Comparison of ENCODE assay signal across 14 mouse cellular contexts in the genomic region with DNA sequence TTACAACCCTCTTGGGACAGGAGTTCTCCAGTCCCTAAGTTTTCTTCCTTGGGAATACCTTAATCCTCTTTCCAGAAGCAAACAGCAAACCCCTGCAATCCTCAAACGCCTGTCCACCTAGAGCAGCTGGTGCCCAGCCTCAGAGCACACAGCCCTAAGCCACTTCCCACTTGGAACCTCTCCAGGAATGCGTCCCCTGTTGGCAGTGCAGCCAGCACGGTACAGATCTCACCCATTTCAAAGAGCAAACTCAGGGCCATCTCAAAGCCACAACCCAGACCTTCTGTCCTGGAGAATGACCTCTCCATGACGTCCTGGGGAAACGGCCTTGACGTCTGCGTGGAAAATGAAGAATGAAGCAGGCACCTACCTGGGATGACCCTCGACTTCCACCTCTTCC.
DNase-seq lines count a peak whose midpoint lies in the region; ATAC-seq and TF ChIP-seq lines count a peak whose summit lies in the region.
"Had no signal": no experiment of that assay in that cellular context is flagged by ENCODE, and none has a peak within 500 bp of the region (broad histone marks: within the 10 kb centered on the region; RNA-seq: fewer than 3 reads in every experiment).

No protein-coding gene starts in this region.

- no peaks in the 10 kb centered on the region for H3K9me3 ChIP-seq in heart, postnatal 0 days (replicated peaks; ENCODE audit: control insufficient read depth, low read length)
- H3K9me3 ChIP-seq in heart, embryonic 12.5 days (replicated peaks) = no peaks in the 10 kb centered on the region
- no peaks in the 10 kb centered on the region for H3K9me3 ChIP-seq in midbrain, embryonic 11.5 days (ENCODE audit: control insufficient read depth, low read length)
- H3K9me3 ChIP-seq in midbrain, embryonic 13.5 days = no peaks in the 10 kb centered on the region
- H3K9me3 ChIP-seq: embryonic facial prominence, embryonic 15.5 days; hindbrain, embryonic 12.5 days; neural tube, embryonic 12.5 days had no signal

- H3K9ac ChIP-seq in heart, postnatal 0 days (replicated peaks; ENCODE audit: low read depth, low read length) = no peak overlapping the region
- no peak overlapping the region for H3K9ac ChIP-seq in heart, embryonic 12.5 days
- H3K9ac ChIP-seq in midbrain, embryonic 11.5 days (ENCODE audit: low read length) = no peak overlapping the region
- H3K9ac ChIP-seq in midbrain, embryonic 13.5 days (replicated peaks) = no peak overlapping the region
- H3K9ac ChIP-seq: embryonic facial prominence, embryonic 15.5 days; hindbrain, embryonic 12.5 days; liver, embryonic 14.5 days; neural tube, embryonic 12.5 days had no signal

- 0 out of 2 replicates have a peak, but pooled peaks cover 10% of the 10 kb centered on the region for H3K4me1 ChIP-seq in heart, postnatal 0 days (ENCODE audit: control insufficient read depth, insufficient read depth)
- peaks cover 18% of the 10 kb centered on the region for H3K4me1 ChIP-seq in heart, embryonic 12.5 days (replicated peaks)
- H3K4me1 ChIP-seq in midbrain, embryonic 11.5 days (ENCODE audit: control insufficient read depth, insufficient read depth, low read length) = peaks cover 5% of the 10 kb centered on the region; the same call in 1 of the 2 replicates
- H3K4me1 ChIP-seq in midbrain, embryonic 13.5 days (replicated peaks) = 0 out of 2 replicates have a peak, but pooled peaks cover 3% of the 10 kb centered on the region
- H3K4me1 ChIP-seq: embryonic facial prominence, embryonic 15.5 days; hindbrain, embryonic 12.5 days; neural tube, embryonic 12.5 days had no signal

- H3K4me3 ChIP-seq in heart, postnatal 0 days (ENCODE audit: low read depth, low read length) = no peak overlapping the region
- H3K4me3 ChIP-seq in heart, embryonic 12.5 days = no peak overlapping the region
- H3K4me3 ChIP-seq in midbrain, embryonic 11.5 days (ENCODE audit: low read depth, low read length) = no peak overlapping the region
- no peak overlapping the region for H3K4me3 ChIP-seq in midbrain, embryonic 13.5 days (replicated peaks)
- H3K4me3 ChIP-seq: embryonic facial prominence, embryonic 15.5 days; hindbrain, embryonic 12.5 days; neural tube, embryonic 12.5 days had no signal

- peak; percentile 46 for DNase-seq in heart, postnatal 0 days (ENCODE audit: low spot score)
- peak; percentile 80 for DNase-seq in midbrain, embryonic 11.5 days (ENCODE audit: low spot score, missing footprints)
- peak; percentile 79 to 80 for DNase-seq in adrenal gland, postnatal 36 days
- peak; percentile 42 for DNase-seq in lung, postnatal 36 days
- DNase-seq in frontal cortex, postnatal 10 days (ENCODE audit: low spot score in 2 of 2) = no peak
- DNase-seq: cerebellum, adult 9-11 months; midbrain, embryonic 14.5 days had no signal

- H3K4me2 ChIP-seq in heart, postnatal 0 days (ENCODE audit: low read depth, low read length) = no peak overlapping the region
- H3K4me2 ChIP-seq in heart, embryonic 12.5 days = no peak overlapping the region
- no peak overlapping the region for H3K4me2 ChIP-seq in midbrain, embryonic 11.5 days
- no peak overlapping the region for H3K4me2 ChIP-seq in midbrain, embryonic 13.5 days (replicated peaks)
- H3K4me2 ChIP-seq: embryonic facial prominence, embryonic 15.5 days; hindbrain, embryonic 12.5 days; neural tube, embryonic 12.5 days had no signal

- 25% methylated on average over 8 of the region's 8 CpGs for WGBS in heart, postnatal 0 days
- WGBS in heart, embryonic 12.5 days = 41% methylated on average over 8 of the region's 8 CpGs
- 67% methylated on average over 8 of the region's 8 CpGs for WGBS in midbrain, embryonic 11.5 days
- 60% methylated on average over 8 of the region's 8 CpGs for WGBS in midbrain, embryonic 13.5 days

- TF ChIP-seq EP300 in heart, postnatal 0 days (IDR thresholded peaks at IDR 0.05; ENCODE audit: low read depth) = no peak

- peak; percentile 57 for ATAC-seq in heart, postnatal 0 days (ENCODE audit: insufficient read depth, low read depth)
- no peak for ATAC-seq in heart, embryonic 12.5 days (ENCODE audit: insufficient number of reproducible peaks, low FRiP score)
- no peak for ATAC-seq in midbrain, embryonic 11.5 days (ENCODE audit: low FRiP score)
- no peak for ATAC-seq in midbrain, embryonic 13.5 days
- ATAC-seq in megakaryocyte-erythroid progenitor cell, adult 5-6 weeks (replicated peaks; ENCODE audit: low FRiP score, low TSS enrichment, poor library complexity, severe bottlenecking) = no peak

- TF ChIP-seq CTCF in heart, postnatal 0 days (IDR thresholded peaks at IDR 0.05; ENCODE audit: low read depth) = peak; percentile 57

- H3K27ac ChIP-seq in heart, postnatal 0 days (ENCODE audit: low read depth) = no peak overlapping the region
- no peak overlapping the region for H3K27ac ChIP-seq in heart, embryonic 12.5 days (ENCODE audit: poor library complexity, severe bottlenecking)
- no peak overlapping the region for H3K27ac ChIP-seq in midbrain, embryonic 11.5 days (ENCODE audit: low read depth, low read length)
- no peak overlapping the region for H3K27ac ChIP-seq in midbrain, embryonic 13.5 days
- H3K27ac ChIP-seq: embryonic facial prominence, embryonic 15.5 days; hindbrain, embryonic 12.5 days; liver, embryonic 14.5 days; neural tube, embryonic 12.5 days had no signal

- no peaks in the 10 kb centered on the region for H3K27me3 ChIP-seq in heart, postnatal 0 days (ENCODE audit: control insufficient read depth, insufficient read depth, low read length)
- H3K27me3 ChIP-seq in heart, embryonic 12.5 days (replicated peaks) = no peaks in the 10 kb centered on the region; the same call in 1 of the 2 replicates
- H3K27me3 ChIP-seq in midbrain, embryonic 11.5 days (ENCODE audit: control insufficient read depth, insufficient read depth, low read length) = no peaks in the 10 kb centered on the region
- H3K27me3 ChIP-seq in midbrain, embryonic 13.5 days = no peaks in the 10 kb centered on the region
- H3K27me3 ChIP-seq: embryonic facial prominence, embryonic 15.5 days; hindbrain, embryonic 12.5 days; neural tube, embryonic 12.5 days had no signal

- H3K36me3 ChIP-seq in heart, postnatal 0 days (replicated peaks; ENCODE audit: control insufficient read depth, insufficient read depth, low read length) = no peaks in the 10 kb centered on the region
- H3K36me3 ChIP-seq in heart, embryonic 12.5 days = no peaks in the 10 kb centered on the region
- no peaks in the 10 kb centered on the region for H3K36me3 ChIP-seq in midbrain, embryonic 11.5 days (ENCODE audit: control insufficient read depth, insufficient read depth, low read length)
- H3K36me3 ChIP-seq in midbrain, embryonic 13.5 days = no peaks in the 10 kb centered on the region
- H3K36me3 ChIP-seq: embryonic facial prominence, embryonic 15.5 days; hindbrain, embryonic 12.5 days; neural tube, embryonic 12.5 days had no signal

Comparison
In these comparisons a context has a peak if more than half of its experiments do, and no peak if none do; other contexts are left out.
1. DNase-seq: peak in heart, postnatal 0 days (single experiment), midbrain, embryonic 11.5 days (single experiment), adrenal gland, postnatal 36 days (2 of 2) and lung, postnatal 36 days (single experiment); none in frontal cortex, postnatal 10 days (0 of 2).